In the genomic region with DNA sequence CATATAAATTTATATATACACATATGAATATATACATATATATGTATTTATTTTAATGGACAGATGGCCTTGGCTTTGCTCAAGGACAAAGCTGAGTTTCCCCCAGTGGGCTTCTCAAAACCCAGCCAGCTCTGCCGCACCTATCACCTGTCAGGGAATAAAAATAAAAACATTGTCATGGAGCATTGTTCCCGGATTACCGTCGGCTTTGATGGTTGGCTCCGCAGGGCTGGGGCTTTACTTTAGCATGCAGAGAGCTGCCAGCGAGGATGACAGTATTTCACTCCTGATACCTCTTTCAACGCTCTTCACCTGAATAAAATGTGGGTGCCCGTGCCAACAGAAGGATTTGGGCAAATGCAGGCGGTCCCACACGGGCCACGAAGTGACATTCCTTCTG, we compare ENCODE assay signal across 14 mouse cellular contexts. TPM values are rescaled to one million over a fixed set of nuclear protein-coding genes. Genes with fewer than 3 reads are reported as not detected.
DNase-seq lines count a peak whose midpoint lies in the region; ATAC-seq and TF ChIP-seq lines count a peak whose summit lies in the region.
"Had no signal": no experiment of that assay in that cellular context is flagged by ENCODE, and none has a peak within 500 bp of the region (broad histone marks: within the 10 kb centered on the region; RNA-seq: fewer than 3 reads in every experiment).

No protein-coding gene starts in this region.

- H3K36me3 ChIP-seq in hindbrain, postnatal 0 days (ENCODE audit: insufficient read depth, low read length): no peaks in the 10 kb centered on the region
- no peaks in the 10 kb centered on the region for H3K36me3 ChIP-seq in hindbrain, embryonic 11.5 days (ENCODE audit: control insufficient read depth, insufficient read depth, low read length)
- H3K36me3 ChIP-seq in midbrain, embryonic 11.5 days (ENCODE audit: control insufficient read depth, insufficient read depth, low read length): no peaks in the 10 kb centered on the region
- no peaks in the 10 kb centered on the region for H3K36me3 ChIP-seq in midbrain, embryonic 16.5 days (ENCODE audit: control insufficient read depth, insufficient read depth, low read length)
- H3K36me3 ChIP-seq: embryonic facial prominence, embryonic 15.5 days; G1E; hindbrain, embryonic 13.5 days; neural tube, embryonic 13.5 days had no signal

- no peak overlapping the region for H3K4me3 ChIP-seq in hindbrain, postnatal 0 days (ENCODE audit: low read length)
- H3K4me3 ChIP-seq in hindbrain, embryonic 11.5 days (ENCODE audit: low read depth, low read length): no peak overlapping the region
- no peak overlapping the region for H3K4me3 ChIP-seq in midbrain, embryonic 11.5 days (ENCODE audit: low read depth, low read length)
- H3K4me3 ChIP-seq in midbrain, embryonic 16.5 days (ENCODE audit: low read depth, low read length): no peak overlapping the region
- no peak overlapping the region for H3K4me3 ChIP-seq in olfactory bulb, adult 2 months (ENCODE audit: insufficient read depth, low read depth, low read length)
- H3K4me3 ChIP-seq: embryonic facial prominence, embryonic 15.5 days; forebrain, embryonic 13.5 days; hindbrain, embryonic 13.5 days; neural tube, embryonic 13.5 days had no signal

- H3K27me3 ChIP-seq in hindbrain, postnatal 0 days (ENCODE audit: insufficient read depth, low read length): no peaks in the 10 kb centered on the region
- peaks cover 14% of the 10 kb centered on the region; the same call in 1 of the 2 replicates for H3K27me3 ChIP-seq in hindbrain, embryonic 11.5 days (ENCODE audit: control insufficient read depth, insufficient read depth, low read length)
- H3K27me3 ChIP-seq in midbrain, embryonic 11.5 days (ENCODE audit: control insufficient read depth, insufficient read depth, low read length): peaks cover 10% of the 10 kb centered on the region; the same call in 1 of the 2 replicates
- H3K27me3 ChIP-seq in midbrain, embryonic 16.5 days (ENCODE audit: control insufficient read depth, insufficient read depth, low read depth, low read length): no peaks in the 10 kb centered on the region
- H3K27me3 ChIP-seq: embryonic facial prominence, embryonic 15.5 days had no signal

- H3K9ac ChIP-seq in hindbrain, postnatal 0 days (replicated peaks; ENCODE audit: low read length): no peak overlapping the region
- no peak overlapping the region for H3K9ac ChIP-seq in hindbrain, embryonic 11.5 days (ENCODE audit: low read depth, low read length)
- H3K9ac ChIP-seq in midbrain, embryonic 11.5 days (ENCODE audit: low read length): no peak overlapping the region
- H3K9ac ChIP-seq in midbrain, embryonic 16.5 days (ENCODE audit: low read depth, low read length): no peak overlapping the region
- H3K9ac ChIP-seq: embryonic facial prominence, embryonic 15.5 days; forebrain, embryonic 13.5 days; neural tube, embryonic 13.5 days had no signal

- no peak for TF ChIP-seq POLR2A in olfactory bulb, adult 2 months (IDR thresholded peaks at IDR 0.05; ENCODE audit: insufficient read depth, low read depth, low read length)

- ATAC-seq in hindbrain, postnatal 0 days: no peak
- no peak for ATAC-seq in hindbrain, embryonic 11.5 days (ENCODE audit: low FRiP score)
- no peak for ATAC-seq in midbrain, embryonic 11.5 days (ENCODE audit: low FRiP score)
- no peak for ATAC-seq in midbrain, embryonic 16.5 days
- ATAC-seq: forebrain, embryonic 13.5 days had no signal

- no peak for TF ChIP-seq CTCF in hindbrain, postnatal 0 days (IDR thresholded peaks at IDR 0.05; ENCODE audit: low read depth)
- no peak for TF ChIP-seq CTCF in olfactory bulb, adult 2 months (IDR thresholded peaks at IDR 0.05; ENCODE audit: insufficient read depth, low read depth, low read length)

- peak; percentile 7 for DNase-seq in hindbrain, postnatal 0 days (ENCODE audit: low spot score)
- no peak for DNase-seq in hindbrain, embryonic 11.5 days (ENCODE audit: low spot score)
- peak; percentile 89 for DNase-seq in midbrain, embryonic 11.5 days (ENCODE audit: low spot score, missing footprints)
- no peak for DNase-seq in right cerebral cortex, postnatal 36 days (ENCODE audit: low spot score in 2 of 2)
- DNase-seq in frontal cortex, postnatal 14 days (ENCODE audit: low spot score in 2 of 2): no peak
- DNase-seq: kidney, adult 11 months had no signal

- no peaks in the 10 kb centered on the region for H3K9me3 ChIP-seq in hindbrain, postnatal 0 days (ENCODE audit: low read length)
- no peaks in the 10 kb centered on the region for H3K9me3 ChIP-seq in hindbrain, embryonic 11.5 days (ENCODE audit: control insufficient read depth, low read length)
- H3K9me3 ChIP-seq in midbrain, embryonic 11.5 days (ENCODE audit: control insufficient read depth, low read length): no peaks in the 10 kb centered on the region
- no peaks in the 10 kb centered on the region for H3K9me3 ChIP-seq in midbrain, embryonic 16.5 days (replicated peaks; ENCODE audit: control insufficient read depth, low read length, poor library complexity, severe bottlenecking)
- H3K9me3 ChIP-seq: embryonic facial prominence, embryonic 15.5 days; forebrain, embryonic 13.5 days; G1E; hindbrain, embryonic 13.5 days; neural tube, embryonic 13.5 days had no signal

- H3K4me1 ChIP-seq in hindbrain, postnatal 0 days (ENCODE audit: insufficient read depth, low read length): peaks cover 28% of the 10 kb centered on the region
- H3K4me1 ChIP-seq in hindbrain, embryonic 11.5 days (replicated peaks; ENCODE audit: control insufficient read depth, insufficient read depth, low read length): peaks cover 8% of the 10 kb centered on the region; the same call in 1 of the 2 replicates
- H3K4me1 ChIP-seq in midbrain, embryonic 11.5 days (ENCODE audit: control insufficient read depth, insufficient read depth, low read length): peaks cover 25% of the 10 kb centered on the region
- H3K4me1 ChIP-seq in midbrain, embryonic 16.5 days (ENCODE audit: control insufficient read depth, insufficient read depth, low read length): peaks cover 25% of the 10 kb centered on the region
- H3K4me1 ChIP-seq in olfactory bulb, adult 2 months (ENCODE audit: control insufficient read depth, insufficient read depth, low read length): peaks cover 47% of the 10 kb centered on the region

- H3K27ac ChIP-seq in hindbrain, postnatal 0 days: no peak overlapping the region
- no peak overlapping the region for H3K27ac ChIP-seq in hindbrain, embryonic 11.5 days (ENCODE audit: low read depth, low read length)
- no peak overlapping the region for H3K27ac ChIP-seq in midbrain, embryonic 11.5 days (ENCODE audit: low read depth, low read length)
- no peak overlapping the region for H3K27ac ChIP-seq in midbrain, embryonic 16.5 days (ENCODE audit: low read length)
- peak overlapping the region; percentile 95; the same call in 1 of the 2 replicates for H3K27ac ChIP-seq in olfactory bulb, adult 2 months (ENCODE audit: insufficient read depth, low read depth, low read length)
- H3K27ac ChIP-seq: embryonic facial prominence, embryonic 15.5 days; forebrain, embryonic 13.5 days; hindbrain, embryonic 13.5 days had no signal

- 23% methylated on average over 11 of the region's 11 CpGs for WGBS in hindbrain, postnatal 0 days
- 17% methylated on average over 11 of the region's 11 CpGs for WGBS in hindbrain, embryonic 11.5 days
- WGBS in midbrain, embryonic 11.5 days: 11% methylated on average over 11 of the region's 11 CpGs
- WGBS in midbrain, embryonic 16.5 days: 11% methylated on average over 11 of the region's 11 CpGs
- WGBS in olfactory bulb, adult 2 months: 50% methylated on average over 11 of the region's 11 CpGs

- no peak overlapping the region for H3K4me2 ChIP-seq in hindbrain, postnatal 0 days (ENCODE audit: low read depth, low read length)
- H3K4me2 ChIP-seq in hindbrain, embryonic 11.5 days (replicated peaks; ENCODE audit: low read depth, low read length): no peak overlapping the region
- no peak overlapping the region for H3K4me2 ChIP-seq in midbrain, embryonic 11.5 days
- no peak overlapping the region for H3K4me2 ChIP-seq in midbrain, embryonic 16.5 days (ENCODE audit: low read length)
- H3K4me2 ChIP-seq: embryonic facial prominence, embryonic 15.5 days; forebrain, embryonic 13.5 days; hindbrain, embryonic 13.5 days had no signal

RNA-seq across cellular contexts. Expression of gene Il17d, which starts 9.3 kb away (rescaled TPM):
- 35.5 and 35.8 TPM in 2 replicates for total RNA-seq in hindbrain, postnatal 0 days (2014; rRNA removed)
- 5.9 and 6.1 TPM in 2 replicates for polyA plus RNA-seq in hindbrain, postnatal 0 days (2015; fragmentation: Nextera tagmentation; extraction: Ambion mirVana)
- 0.57 and 1.5 TPM in 2 replicates for polyA plus RNA-seq in hindbrain, embryonic 11.5 days (2014; fragmentation: Nextera tagmentation; extraction: Ambion mirVana)
- polyA plus RNA-seq in midbrain, embryonic 11.5 days (2014; fragmentation: Nextera tagmentation; extraction: Ambion mirVana): 1.5 and 1.7 TPM in 2 replicates
- 6.8 and 7.2 TPM in 2 replicates for polyA plus RNA-seq in midbrain, embryonic 16.5 days (2015; fragmentation: Nextera tagmentation; extraction: Ambion mirVana)
- not detected in 2 replicates for polyA plus RNA-seq in olfactory bulb, adult 2 months (2012; ENCODE audit: insufficient read depth, insufficient read length, low replicate concordance, missing spikeins)
- total RNA-seq: G1E; monocyte, adult 5-6 weeks had no signal

RNA-seq across cellular contexts. Expression of gene Eef1akmt1, which starts 37.6 kb away (rescaled TPM):
- 21.6 and 32.9 TPM in 2 replicates for total RNA-seq in hindbrain, postnatal 0 days (2014; rRNA removed)
- 69.9 and 71.2 TPM in 2 replicates for polyA plus RNA-seq in hindbrain, postnatal 0 days (2015; fragmentation: Nextera tagmentation; extraction: Ambion mirVana)
- polyA plus RNA-seq in hindbrain, embryonic 11.5 days (2014; fragmentation: Nextera tagmentation; extraction: Ambion mirVana): 88.9 and 90.1 TPM in 2 replicates
- polyA plus RNA-seq in midbrain, embryonic 11.5 days (2014; fragmentation: Nextera tagmentation; extraction: Ambion mirVana): 82.0 and 87.2 TPM in 2 replicates
- polyA plus RNA-seq in midbrain, embryonic 16.5 days (2015; fragmentation: Nextera tagmentation; extraction: Ambion mirVana): 87.3 and 89.3 TPM in 2 replicates
- polyA plus RNA-seq in olfactory bulb, adult 2 months (2012; ENCODE audit: insufficient read depth, insufficient read length, low replicate concordance, missing spikeins): not detected in 2 replicates

Comparison
In these comparisons a context has a peak if more than half of its experiments do, and no peak if none do; other contexts are left out.
1. DNase-seq: peak in hindbrain, postnatal 0 days (single experiment) and midbrain, embryonic 11.5 days (single experiment); none in hindbrain, embryonic 11.5 days (single experiment), right cerebral cortex, postnatal 36 days (0 of 2) and frontal cortex, postnatal 14 days (0 of 2).
2. RNA of gene Eef1akmt1, which starts 37.6 kb away (polyA plus RNA-seq): 88.9 to 90.1 TPM in hindbrain, embryonic 11.5 days, 87.3 to 89.3 TPM in midbrain, embryonic 16.5 days, 82.0 to 87.2 TPM in midbrain, embryonic 11.5 days and 69.9 to 71.2 TPM in hindbrain, postnatal 0 days; not detected in olfactory bulb, adult 2 months; every median in the first group is over 10 times any median in the second.